Mouse (Mus musculus): ENCODE measurements around the gene Crtc3. TPM values are rescaled to one million over a fixed set of nuclear protein-coding genes. Genes with fewer than 3 reads are reported as not detected.

Crtc3 gene
- polyA plus RNA-seq, 2 experiments = 18.6 to 26.4 TPM

- DNase-seq (ENCODE audit: low spot score) (no peak), ATAC-seq (ENCODE audit: low FRiP score, low read depth) (no peak)
- no peak for TF ChIP-seq POLR2A (IDR thresholded peaks at IDR 0.05; ENCODE audit: borderline replicate concordance, extremely low read depth, insufficient read depth, insufficient read length)
- H3K27ac ChIP-seq (replicated peaks; ENCODE audit: low read depth, low read length) = 0 out of 2 replicates have a peak overlapping the region, but pooled peaks have one; percentile 26
- H3K9me3 ChIP-seq (ENCODE audit: control insufficient read depth, low read length) = no peaks in the 10 kb centered on the region
- peaks cover 28% of the 10 kb centered on the region for H3K4me1 ChIP-seq (ENCODE audit: control insufficient read depth, insufficient read depth, low read length)
- H3K9ac ChIP-seq (ENCODE audit: low read depth, low read length, severe bottlenecking) = no peak overlapping the region
- no peak overlapping the region for H3K4me3 ChIP-seq (replicated peaks; ENCODE audit: low read length)
- no peak overlapping the region for H3K4me2 ChIP-seq (replicated peaks; ENCODE audit: low read depth, low read length, severe bottlenecking)
- 48% methylated on average over 10 of the region's 10 CpGs for WGBS
- H3K36me3 ChIP-seq (ENCODE audit: control insufficient read depth, insufficient read depth, low read length) = no peaks in the 10 kb centered on the region
- H3K27me3 ChIP-seq (ENCODE audit: control insufficient read depth, insufficient read depth, low read length) = no peaks in the 10 kb centered on the region
Observed at GRCm38 (mm10) chr7:80653077-80653476, 35.6 kb downstream of the Crtc3 start.

- H3K9ac ChIP-seq (ENCODE audit: low read depth, low read length, severe bottlenecking) = no peak overlapping the region
- ATAC-seq (ENCODE audit: low FRiP score, low read depth) = no peak
- H3K27me3 ChIP-seq (ENCODE audit: control insufficient read depth, insufficient read depth, low read length) = no peaks in the 10 kb centered on the region
- 51% methylated on average over 5 of the region's 5 CpGs for WGBS
- no peak overlapping the region for H3K27ac ChIP-seq (replicated peaks; ENCODE audit: low read depth, low read length)
- no peak overlapping the region for H3K4me3 ChIP-seq (replicated peaks; ENCODE audit: low read length)
- no peak for TF ChIP-seq POLR2A (IDR thresholded peaks at IDR 0.05; ENCODE audit: borderline replicate concordance, extremely low read depth, insufficient read depth, insufficient read length)
- DNase-seq (ENCODE audit: low spot score) = no peak
- no peaks in the 10 kb centered on the region for H3K9me3 ChIP-seq (ENCODE audit: control insufficient read depth, low read length)
- peaks cover 20% of the 10 kb centered on the region for H3K4me1 ChIP-seq (ENCODE audit: control insufficient read depth, insufficient read depth, low read length)
- no peak overlapping the region for H3K4me2 ChIP-seq (replicated peaks; ENCODE audit: low read depth, low read length, severe bottlenecking)
- no peaks in the 10 kb centered on the region for H3K36me3 ChIP-seq (ENCODE audit: control insufficient read depth, insufficient read depth, low read length)
Observed at GRCm38 (mm10) chr7:80652289-80652688, 36.4 kb downstream of the Crtc3 start.

DNA sequence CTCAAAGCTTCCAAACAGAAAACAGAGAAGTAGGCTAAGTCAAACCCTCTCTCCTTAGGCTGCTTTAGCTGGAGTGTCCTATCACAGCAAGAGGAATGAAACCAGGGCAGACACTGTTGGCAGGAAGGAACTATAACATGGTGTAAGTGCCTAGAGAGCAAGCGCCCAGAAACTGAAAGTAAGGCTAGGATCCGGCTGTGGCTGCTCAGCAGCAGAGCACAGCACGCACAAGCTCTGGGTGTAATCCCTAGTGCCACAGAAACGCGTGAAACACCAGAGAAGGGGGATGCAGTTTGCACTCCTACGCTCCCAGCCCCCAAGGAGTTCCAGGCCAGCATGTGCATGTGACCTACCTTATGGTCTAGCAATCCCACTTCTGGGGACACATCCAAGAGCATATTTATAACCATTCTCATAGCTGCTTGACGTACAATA, 41.2 kb downstream of the Crtc3 start:
- Histone ChIP-seq H3K9ac (ENCODE audit: low read depth, low read length, severe bottlenecking) (no peak overlapping the region), H3K36me3 (ENCODE audit: control insufficient read depth, insufficient read depth, low read length) (no peaks in the 10 kb centered on the region), H3K9me3 (ENCODE audit: control insufficient read depth, low read length) (no peaks in the 10 kb centered on the region), H3K4me1 (ENCODE audit: control insufficient read depth, insufficient read depth, low read length) (peaks cover 3% of the 10 kb centered on the region; the same call in 1 of the 2 replicates), H3K4me3 (replicated peaks; ENCODE audit: low read length) (no peak overlapping the region), H3K4me2 (replicated peaks; ENCODE audit: low read depth, low read length, severe bottlenecking) (no peak overlapping the region), H3K27ac (replicated peaks; ENCODE audit: low read depth, low read length) (no peak overlapping the region), H3K27me3 (ENCODE audit: control insufficient read depth, insufficient read depth, low read length) (no peaks in the 10 kb centered on the region)
- WGBS = 70% methylated on average over 7 of the region's 7 CpGs
- DNase-seq (ENCODE audit: low spot score) = no peak
- TF ChIP-seq POLR2A (IDR thresholded peaks at IDR 0.05; ENCODE audit: borderline replicate concordance, extremely low read depth, insufficient read depth, insufficient read length) = no peak
- no peak for ATAC-seq (ENCODE audit: low FRiP score, low read depth)

DNA sequence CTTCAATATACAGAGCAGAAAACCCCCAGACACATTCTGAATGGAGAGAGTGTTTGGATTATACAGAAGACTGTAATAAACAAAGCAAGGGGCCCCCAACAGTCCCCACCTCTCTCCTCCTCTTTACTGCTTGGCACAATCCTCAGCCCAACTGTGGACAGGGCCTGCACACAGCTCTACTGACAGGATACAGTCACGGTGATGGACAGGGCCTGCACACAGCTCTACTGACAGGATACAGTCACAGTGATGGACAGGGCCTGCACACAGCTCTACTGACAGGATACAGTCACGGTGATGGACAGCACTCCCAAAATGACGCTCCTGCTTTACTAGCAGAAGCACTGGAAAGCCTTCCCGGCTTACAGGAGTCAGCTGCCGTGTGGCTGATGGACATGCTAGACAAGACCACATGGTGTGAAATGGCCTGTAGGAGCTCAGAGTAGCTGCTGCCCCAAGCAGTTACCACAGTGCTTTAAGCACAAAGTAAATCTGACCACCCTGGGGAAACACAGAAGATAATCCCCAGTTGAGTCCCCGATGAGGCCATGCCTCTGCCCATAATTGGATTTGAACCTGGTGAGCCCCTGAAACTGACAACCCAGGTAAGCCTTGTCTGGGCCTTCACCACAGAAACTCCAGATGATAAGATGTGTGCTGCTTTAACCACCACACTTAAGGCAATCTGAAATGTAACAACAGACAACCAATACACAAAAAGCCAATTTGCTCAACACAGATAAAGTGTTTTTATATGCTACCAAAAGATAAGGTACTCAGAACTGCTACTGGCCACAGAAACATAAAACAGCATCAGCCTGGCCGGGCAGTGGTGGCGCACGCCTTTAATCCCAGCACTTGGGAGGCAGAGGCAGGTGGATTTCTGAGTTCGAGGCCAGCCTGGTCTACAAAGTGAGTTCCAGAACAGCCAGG, 42.3 kb downstream of the Crtc3 start:
- ATAC-seq (ENCODE audit: low FRiP score, low read depth) (no peak), DNase-seq (ENCODE audit: low spot score) (no peak)
- no peak for TF ChIP-seq POLR2A (IDR thresholded peaks at IDR 0.05; ENCODE audit: borderline replicate concordance, extremely low read depth, insufficient read depth, insufficient read length)
- no peak overlapping the region for H3K4me3 ChIP-seq (replicated peaks; ENCODE audit: low read length)
- H3K4me1 ChIP-seq (ENCODE audit: control insufficient read depth, insufficient read depth, low read length) = peaks cover 10% of the 10 kb centered on the region; the same call in 1 of the 2 replicates
- H3K27me3 ChIP-seq (ENCODE audit: control insufficient read depth, insufficient read depth, low read length) = no peaks in the 10 kb centered on the region
- no peak overlapping the region for H3K4me2 ChIP-seq (replicated peaks; ENCODE audit: low read depth, low read length, severe bottlenecking)
- no peak overlapping the region for H3K9ac ChIP-seq (ENCODE audit: low read depth, low read length, severe bottlenecking)
- WGBS = 81% methylated on average over 10 of the region's 10 CpGs
- H3K9me3 ChIP-seq (ENCODE audit: control insufficient read depth, low read length) = no peaks in the 10 kb centered on the region
- H3K36me3 ChIP-seq (ENCODE audit: control insufficient read depth, insufficient read depth, low read length) = no peaks in the 10 kb centered on the region
- H3K27ac ChIP-seq (replicated peaks; ENCODE audit: low read depth, low read length) = no peak overlapping the region

- no peak for DNase-seq (ENCODE audit: low spot score)
- H3K36me3 ChIP-seq (ENCODE audit: control insufficient read depth, insufficient read depth, low read length) = no peaks in the 10 kb centered on the region
- ATAC-seq (ENCODE audit: low FRiP score, low read depth) = no peak
- H3K27ac ChIP-seq (replicated peaks; ENCODE audit: low read depth, low read length) = no peak overlapping the region
- H3K4me3 ChIP-seq (replicated peaks; ENCODE audit: low read length) = no peak overlapping the region
- H3K4me2 ChIP-seq (replicated peaks; ENCODE audit: low read depth, low read length, severe bottlenecking) = no peak overlapping the region
- peaks cover 12% of the 10 kb centered on the region; the same call in 1 of the 2 replicates for H3K4me1 ChIP-seq (ENCODE audit: control insufficient read depth, insufficient read depth, low read length)
- whole genome bisulfite sequencing = 74% methylated on average over 8 of the region's 8 CpGs
- no peak for TF ChIP-seq POLR2A (IDR thresholded peaks at IDR 0.05; ENCODE audit: borderline replicate concordance, extremely low read depth, insufficient read depth, insufficient read length)
- no peak overlapping the region for H3K9ac ChIP-seq (ENCODE audit: low read depth, low read length, severe bottlenecking)
- no peaks in the 10 kb centered on the region for H3K9me3 ChIP-seq (ENCODE audit: control insufficient read depth, low read length)
- H3K27me3 ChIP-seq (ENCODE audit: control insufficient read depth, insufficient read depth, low read length) = no peaks in the 10 kb centered on the region
Observed at GRCm38 (mm10) chr7:80642976-80643666, 45.6 kb downstream of the Crtc3 start.

Data from limb, embryonic 14.5 days (tissue).